Mouse (Mus musculus): ENCODE data around the gene Lyrm1. TPM values are rescaled to one million over a fixed set of nuclear protein-coding genes. Genes with fewer than 3 reads are reported as not detected.

The Lyrm1 gene
- polyA plus RNA-seq, 1 experiment: 0.17 TPM

GRCm38 (mm10) chr7:119965651-119966395 lies 70.2 kb downstream of the Lyrm1 start:
- no peak overlapping the region for H3K4me3 ChIP-seq (replicated peaks)
- no peaks in the 10 kb centered on the region for H3K9me3 ChIP-seq (ENCODE audit: control insufficient read depth, low read length)
- TF ChIP-seq GATA1 (IDR thresholded peaks at IDR 0.05; ENCODE audit: low read length) (no peak), TAL1 (IDR thresholded peaks at IDR 0.05; ENCODE audit: low read length) (no peak)
- no peaks in the 10 kb centered on the region for H3K36me3 ChIP-seq (ENCODE audit: control insufficient read depth)
- no peaks in the 10 kb centered on the region for H3K27me3 ChIP-seq (ENCODE audit: control insufficient read depth)
- H3K4me1 ChIP-seq (ENCODE audit: control insufficient read depth): no peaks in the 10 kb centered on the region

DNA sequence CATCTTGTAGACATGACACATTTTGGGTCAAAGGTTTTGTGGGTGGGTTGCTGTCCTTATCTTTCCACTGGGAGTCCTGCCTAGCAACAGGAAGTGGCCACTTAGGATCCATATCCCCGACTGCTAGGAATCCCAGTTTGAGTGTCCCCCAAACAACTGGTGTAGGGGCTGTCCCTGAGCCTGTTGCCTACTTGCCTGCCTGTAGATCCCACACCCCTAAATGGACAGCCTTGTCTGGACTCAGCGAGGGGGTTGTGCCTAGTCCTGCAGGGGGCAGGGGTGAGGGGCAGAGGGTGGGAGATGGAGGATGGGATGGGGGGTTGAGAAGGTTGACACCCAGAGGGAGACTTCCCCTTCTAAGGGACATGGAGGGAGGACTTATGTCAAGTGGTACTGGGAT lies 73.7 kb downstream of the Lyrm1 start:
- Histone ChIP-seq H3K4me3 (replicated peaks) (no peak overlapping the region), H3K27me3 (ENCODE audit: control insufficient read depth) (no peaks in the 10 kb centered on the region), H3K4me1 (ENCODE audit: control insufficient read depth) (no peaks in the 10 kb centered on the region), H3K36me3 (ENCODE audit: control insufficient read depth) (no peaks in the 10 kb centered on the region), H3K9me3 (ENCODE audit: control insufficient read depth, low read length) (no peaks in the 10 kb centered on the region)
- TF ChIP-seq TAL1 (IDR thresholded peaks at IDR 0.05; ENCODE audit: low read length) (no peak), GATA1 (IDR thresholded peaks at IDR 0.05; ENCODE audit: low read length) (no peak)

GRCm38 (mm10) chr7:119974214-119974613 lies 78.6 kb downstream of the Lyrm1 start:
- Histone ChIP-seq H3K9me3 (ENCODE audit: control insufficient read depth, low read length) (no peaks in the 10 kb centered on the region), H3K27me3 (ENCODE audit: control insufficient read depth) (no peaks in the 10 kb centered on the region), H3K4me3 (replicated peaks) (no peak overlapping the region), H3K36me3 (ENCODE audit: control insufficient read depth) (no peaks in the 10 kb centered on the region), H3K4me1 (ENCODE audit: control insufficient read depth) (no peaks in the 10 kb centered on the region)
- no peak for TF ChIP-seq GATA1 (IDR thresholded peaks at IDR 0.05; ENCODE audit: low read length)
- no peak for TF ChIP-seq TAL1 (IDR thresholded peaks at IDR 0.05; ENCODE audit: low read length)

GRCm38 (mm10) chr7:119976256-119976655 lies 80.6 kb downstream of the Lyrm1 start:
- Histone ChIP-seq H3K27me3 (ENCODE audit: control insufficient read depth) (no peaks in the 10 kb centered on the region), H3K4me1 (ENCODE audit: control insufficient read depth) (no peaks in the 10 kb centered on the region), H3K4me3 (replicated peaks) (no peak overlapping the region), H3K9me3 (ENCODE audit: control insufficient read depth, low read length) (no peaks in the 10 kb centered on the region), H3K36me3 (ENCODE audit: control insufficient read depth) (no peaks in the 10 kb centered on the region)
- TF ChIP-seq TAL1 (IDR thresholded peaks at IDR 0.05; ENCODE audit: low read length): no peak
- TF ChIP-seq GATA1 (IDR thresholded peaks at IDR 0.05; ENCODE audit: low read length): no peak

GRCm38 (mm10) chr7:119977574-119977973 lies 81.9 kb downstream of the Lyrm1 start:
- no peak overlapping the region for H3K4me3 ChIP-seq (replicated peaks)
- H3K36me3 ChIP-seq (ENCODE audit: control insufficient read depth): no peaks in the 10 kb centered on the region
- H3K27me3 ChIP-seq (ENCODE audit: control insufficient read depth): no peaks in the 10 kb centered on the region
- H3K4me1 ChIP-seq (ENCODE audit: control insufficient read depth): no peaks in the 10 kb centered on the region
- no peaks in the 10 kb centered on the region for H3K9me3 ChIP-seq (ENCODE audit: control insufficient read depth, low read length)
- TF ChIP-seq TAL1 (IDR thresholded peaks at IDR 0.05; ENCODE audit: low read length): no peak
- no peak for TF ChIP-seq GATA1 (IDR thresholded peaks at IDR 0.05; ENCODE audit: low read length)

DNA sequence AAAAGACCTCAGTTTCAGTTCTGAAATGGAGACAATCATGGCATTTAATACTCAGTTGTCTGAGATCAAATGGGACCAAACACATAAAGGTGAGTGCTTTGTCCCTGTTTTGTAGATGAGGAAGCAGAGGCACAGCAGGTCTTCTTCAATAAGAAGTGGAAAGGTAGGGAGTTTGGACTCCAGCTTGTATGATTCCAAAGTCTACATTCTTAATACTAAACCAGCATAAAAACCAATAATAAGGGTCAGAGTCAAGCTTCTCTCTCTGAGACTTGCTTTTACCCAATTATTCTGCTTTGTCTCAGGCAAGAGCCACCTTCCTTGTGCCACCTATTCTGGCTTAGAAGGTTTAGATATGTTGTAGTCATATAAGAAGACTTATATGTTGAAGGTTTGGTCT lies 82.9 kb downstream of the Lyrm1 start:
- Histone ChIP-seq H3K9me3 (ENCODE audit: control insufficient read depth, low read length) (no peaks in the 10 kb centered on the region), H3K27me3 (ENCODE audit: control insufficient read depth) (no peaks in the 10 kb centered on the region), H3K4me1 (ENCODE audit: control insufficient read depth) (no peaks in the 10 kb centered on the region), H3K4me3 (replicated peaks) (no peak overlapping the region), H3K36me3 (ENCODE audit: control insufficient read depth) (no peaks in the 10 kb centered on the region)
- TF ChIP-seq TAL1 (IDR thresholded peaks at IDR 0.05; ENCODE audit: low read length) (no peak), GATA1 (IDR thresholded peaks at IDR 0.05; ENCODE audit: low read length) (no peak)

DNA sequence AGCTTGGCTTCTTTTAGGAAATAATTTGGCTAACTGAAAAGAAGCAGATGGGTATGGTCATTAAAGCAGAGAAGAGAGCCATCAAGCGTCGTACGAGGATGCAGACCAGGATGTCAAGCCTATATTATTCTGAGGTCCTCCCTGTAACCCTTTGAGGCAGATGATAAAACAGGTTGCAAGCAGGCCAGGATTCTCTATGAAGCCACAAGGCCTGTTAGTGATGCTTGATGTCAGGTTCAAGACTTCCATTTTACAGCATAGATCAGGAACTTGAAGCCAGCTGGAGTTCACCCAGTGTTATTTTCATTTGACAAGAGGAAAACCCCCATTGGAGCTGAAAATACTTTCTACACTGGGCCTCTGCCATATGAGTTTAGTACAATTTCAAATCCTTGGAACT lies 84.5 kb downstream of the Lyrm1 start:
- Histone ChIP-seq H3K4me3 (replicated peaks) (no peak overlapping the region), H3K4me1 (ENCODE audit: control insufficient read depth) (no peaks in the 10 kb centered on the region), H3K9me3 (ENCODE audit: control insufficient read depth, low read length) (no peaks in the 10 kb centered on the region), H3K27me3 (ENCODE audit: control insufficient read depth) (no peaks in the 10 kb centered on the region), H3K36me3 (ENCODE audit: control insufficient read depth) (no peaks in the 10 kb centered on the region)
- TF ChIP-seq TAL1 (IDR thresholded peaks at IDR 0.05; ENCODE audit: low read length) (no peak), GATA1 (IDR thresholded peaks at IDR 0.05; ENCODE audit: low read length) (no peak)

DNA sequence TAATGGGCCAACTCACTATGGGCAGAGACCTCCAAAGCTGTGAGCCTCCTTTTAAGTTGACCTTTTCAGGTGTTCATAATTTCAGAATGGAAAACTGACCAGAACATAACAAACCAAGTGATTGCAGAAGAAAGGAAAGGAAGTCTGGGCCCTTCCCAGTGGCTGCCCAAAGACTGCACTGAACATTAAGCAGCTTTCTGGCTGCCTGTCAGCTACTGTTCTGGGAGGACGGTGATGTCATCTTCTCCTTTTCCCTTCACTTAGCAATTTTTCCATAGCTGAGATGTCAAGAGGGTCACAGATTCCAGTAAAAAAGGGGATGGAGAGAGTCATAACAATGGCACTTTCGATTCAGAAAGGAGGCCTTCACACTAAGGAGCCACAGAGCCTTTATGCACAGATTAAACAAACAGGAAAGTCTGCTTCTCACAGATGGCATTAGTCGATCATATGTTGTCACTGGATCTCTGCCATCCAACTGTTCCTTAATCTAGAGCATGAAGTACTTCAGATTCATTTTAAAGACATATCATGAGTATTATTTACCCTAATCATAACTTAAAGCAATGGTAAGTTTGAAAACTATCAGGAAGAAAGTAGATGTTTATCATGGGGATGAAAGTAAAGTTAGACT lies 89.7 kb downstream of the Lyrm1 start:
- no peaks in the 10 kb centered on the region for H3K27me3 ChIP-seq (ENCODE audit: control insufficient read depth)
- TF ChIP-seq TAL1 (IDR thresholded peaks at IDR 0.05; ENCODE audit: low read length) (no peak), GATA1 (IDR thresholded peaks at IDR 0.05; ENCODE audit: low read length) (no peak)
- H3K4me1 ChIP-seq (ENCODE audit: control insufficient read depth): no peaks in the 10 kb centered on the region
- H3K36me3 ChIP-seq (ENCODE audit: control insufficient read depth): no peaks in the 10 kb centered on the region
- no peak overlapping the region for H3K4me3 ChIP-seq (replicated peaks)
- no peaks in the 10 kb centered on the region for H3K9me3 ChIP-seq (ENCODE audit: control insufficient read depth, low read length)

GRCm38 (mm10) chr7:119997066-119997465 lies 101.4 kb downstream of the Lyrm1 start:
- Histone ChIP-seq H3K27me3 (ENCODE audit: control insufficient read depth) (no peaks in the 10 kb centered on the region), H3K9me3 (ENCODE audit: control insufficient read depth, low read length) (no peaks in the 10 kb centered on the region), H3K4me3 (replicated peaks) (no peak overlapping the region), H3K4me1 (ENCODE audit: control insufficient read depth) (no peaks in the 10 kb centered on the region), H3K36me3 (ENCODE audit: control insufficient read depth) (no peaks in the 10 kb centered on the region)
- TF ChIP-seq TAL1 (IDR thresholded peaks at IDR 0.05; ENCODE audit: low read length) (no peak), GATA1 (IDR thresholded peaks at IDR 0.05; ENCODE audit: low read length) (no peak)

Other genes with a start within 250 kb of the Lyrm1 start
- not detected in 2 replicates for gene Acsm4, start 205.8 kb upstream of the Lyrm1 start, polyA plus RNA-seq (2012)
- 0.38 and 0.64 TPM in 2 replicates for gene Thumpd1, start 175.1 kb upstream of the Lyrm1 start, polyA plus RNA-seq (2012)
- not detected in 2 replicates for gene Acsm3, start 134.9 kb upstream of the Lyrm1 start, polyA plus RNA-seq (2012)
- 0.24 and 0.56 TPM in 2 replicates for gene Rexo5, start 101.9 kb upstream of the Lyrm1 start, polyA plus RNA-seq (2012)
- gene Eri2, start 101.8 kb upstream of the Lyrm1 start, polyA plus RNA-seq (2012): 0.02 and 0.08 TPM in 2 replicates
- 0.36 and 0.43 TPM in 2 replicates for gene Dcun1d3, start 437 bp downstream of the Lyrm1 start, polyA plus RNA-seq (2012)
- 0.01 and 0.02 TPM in 2 replicates for gene Dnah3, start 199.4 kb downstream of the Lyrm1 start, polyA plus RNA-seq (2012)
- not detected in 2 replicates for gene Tmem159, start 206.5 kb downstream of the Lyrm1 start, polyA plus RNA-seq (2012)
- gene Zp2, start 249.4 kb downstream of the Lyrm1 start, polyA plus RNA-seq (2012): not detected in 2 replicates

Data from erythroblast, embryonic 14.5 days (primary cell).